Mouse (Mus musculus): ENCODE data around the gene Klf12. TPM values are rescaled to one million over a fixed set of nuclear protein-coding genes. Genes with fewer than 3 reads are reported as not detected.
A peak's percentile ranks its signal among the peaks of the same experiment; 100 is the strongest.

Gene Klf12
- polyA plus RNA-seq, 1 experiment from 2014 or later, result 7.0 TPM

DNA sequence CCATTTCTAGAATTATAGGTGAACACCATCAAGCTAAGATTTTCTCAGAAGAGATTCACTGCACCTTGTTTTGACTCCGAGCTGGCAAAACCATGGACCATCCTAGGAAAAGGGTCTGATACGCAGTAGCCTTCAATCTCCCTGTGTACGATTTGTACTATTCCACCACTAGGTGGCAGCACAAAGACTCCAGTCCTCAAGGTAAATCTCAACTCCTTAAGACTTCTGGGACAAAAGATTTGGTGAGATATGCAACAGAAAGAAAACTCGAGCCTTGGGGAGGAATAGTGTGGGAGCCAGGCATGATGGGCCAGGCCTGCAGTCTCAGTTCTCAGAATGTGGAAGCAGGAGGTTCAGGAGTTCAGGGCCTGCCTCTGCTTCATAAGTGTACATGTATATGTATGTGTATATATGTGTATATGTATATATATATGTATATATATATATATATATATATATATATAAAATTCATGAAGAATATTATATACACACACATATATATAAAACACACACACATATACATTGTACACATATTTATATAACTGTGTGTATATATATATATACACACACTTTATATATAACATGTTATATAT, 274.6 kb downstream of the Klf12 start:
- Histone ChIP-seq H3K27me3 (ENCODE audit: insufficient read depth, low read length) (no peaks in the 10 kb centered on the region), H3K27ac (no peak overlapping the region), H3K4me1 (replicated peaks; ENCODE audit: insufficient read depth, low read length) (no peaks in the 10 kb centered on the region), H3K36me3 (ENCODE audit: insufficient read depth, low read length) (no peaks in the 10 kb centered on the region), H3K9me3 (replicated peaks; ENCODE audit: low read length) (no peaks in the 10 kb centered on the region), H3K4me3 (replicated peaks; ENCODE audit: low read depth, low read length) (no peak overlapping the region), H3K4me2 (ENCODE audit: low read length) (no peak overlapping the region), H3K9ac (ENCODE audit: low read depth, low read length) (no peak overlapping the region)
- DNase-seq (ENCODE audit: low spot score), result peak; percentile 71
- ATAC-seq (replicated peaks; ENCODE audit: low FRiP score, low read depth), result no peak
- TF ChIP-seq CTCF (IDR thresholded peaks at IDR 0.05; ENCODE audit: low read depth), result peak; percentile 85
- 48% methylated on average over 4 of the region's 4 CpGs for WGBS

DNA sequence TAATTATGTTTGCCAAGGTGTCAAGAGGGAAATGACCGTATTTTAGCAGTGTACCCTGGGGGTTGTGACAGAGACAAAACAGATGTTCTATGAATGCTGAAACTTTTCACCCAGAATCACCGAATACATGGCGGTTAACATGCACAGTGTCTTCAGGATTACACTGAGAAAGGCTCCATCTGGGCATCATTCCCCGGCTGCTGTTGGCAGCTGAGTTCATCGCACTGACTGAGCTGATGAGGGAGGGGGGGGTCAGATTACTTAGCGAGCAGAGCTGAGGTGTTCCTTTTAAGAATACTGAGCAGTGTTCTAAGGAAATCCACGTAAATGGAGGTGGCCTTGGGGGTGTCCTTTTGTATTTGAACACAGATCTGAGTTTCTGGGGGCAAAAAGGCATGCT, 301.0 kb downstream of the Klf12 start:
- Histone ChIP-seq H3K4me3 (replicated peaks; ENCODE audit: low read depth, low read length) (no peak overlapping the region), H3K4me2 (ENCODE audit: low read length) (no peak overlapping the region), H3K4me1 (replicated peaks; ENCODE audit: insufficient read depth, low read length) (no peaks in the 10 kb centered on the region), H3K9ac (ENCODE audit: low read depth, low read length) (no peak overlapping the region), H3K36me3 (ENCODE audit: insufficient read depth, low read length) (no peaks in the 10 kb centered on the region), H3K27me3 (ENCODE audit: insufficient read depth, low read length) (no peaks in the 10 kb centered on the region), H3K27ac (no peak overlapping the region), H3K9me3 (replicated peaks; ENCODE audit: low read length) (no peaks in the 10 kb centered on the region)
- TF ChIP-seq CTCF (IDR thresholded peaks at IDR 0.05; ENCODE audit: low read depth), result no peak
- DNase-seq (ENCODE audit: low spot score), result no peak
- WGBS, result 56% methylated on average over 7 of the region's 7 CpGs
- ATAC-seq (replicated peaks; ENCODE audit: low FRiP score, low read depth), result no peak

DNA sequence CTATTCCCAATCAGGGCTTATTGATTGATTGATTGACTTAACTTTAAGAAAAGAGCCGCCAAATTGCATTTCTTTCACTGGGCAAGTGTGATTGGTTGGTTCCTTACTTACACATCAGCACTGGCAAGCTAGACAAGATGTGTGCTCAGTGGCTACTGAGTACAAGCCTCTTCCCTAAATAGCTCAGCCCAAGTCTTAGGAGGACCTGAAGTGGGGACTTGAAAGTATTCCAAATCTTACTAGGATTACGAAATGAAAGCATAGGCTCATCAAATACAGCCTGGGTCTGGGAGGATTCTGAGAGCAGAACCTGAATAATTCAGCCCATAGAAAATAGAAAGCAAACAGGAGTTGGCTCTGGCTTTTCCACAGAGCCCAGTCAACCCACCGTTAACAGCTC, 303.3 kb downstream of the Klf12 start:
- no peak overlapping the region for H3K9ac ChIP-seq (ENCODE audit: low read depth, low read length)
- H3K27ac ChIP-seq, result no peak overlapping the region
- WGBS, result 92% methylated on average over 3 of the region's 3 CpGs
- no peaks in the 10 kb centered on the region for H3K36me3 ChIP-seq (ENCODE audit: insufficient read depth, low read length)
- no peak for TF ChIP-seq CTCF (IDR thresholded peaks at IDR 0.05; ENCODE audit: low read depth)
- H3K4me2 ChIP-seq (ENCODE audit: low read length), result no peak overlapping the region
- no peak overlapping the region for H3K4me3 ChIP-seq (replicated peaks; ENCODE audit: low read depth, low read length)
- H3K4me1 ChIP-seq (replicated peaks; ENCODE audit: insufficient read depth, low read length), result no peaks in the 10 kb centered on the region
- H3K27me3 ChIP-seq (ENCODE audit: insufficient read depth, low read length), result no peaks in the 10 kb centered on the region
- H3K9me3 ChIP-seq (replicated peaks; ENCODE audit: low read length), result no peaks in the 10 kb centered on the region
- DNase-seq (ENCODE audit: low spot score) (no peak), ATAC-seq (replicated peaks; ENCODE audit: low FRiP score, low read depth) (no peak)

DNA sequence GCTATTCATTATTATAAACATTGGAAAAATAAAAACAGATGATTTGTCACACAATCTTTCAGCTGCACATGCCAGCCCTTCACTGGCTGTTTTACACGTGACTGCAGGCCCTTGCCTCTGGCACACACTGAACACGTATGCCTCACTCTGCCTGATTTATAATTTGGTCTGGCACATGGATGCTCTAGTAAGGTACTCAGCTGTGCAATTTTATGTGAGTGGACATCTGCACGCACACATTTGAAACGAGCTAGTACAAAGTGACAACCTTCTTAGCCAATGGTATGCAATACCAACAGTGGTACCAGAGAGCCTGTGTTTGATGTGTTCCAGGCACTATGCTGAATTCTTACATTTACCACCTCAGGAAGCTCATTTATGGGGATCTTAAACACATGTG, 316.6 kb downstream of the Klf12 start:
- WGBS, result 74% methylated on average over 4 of the region's 4 CpGs

DNA sequence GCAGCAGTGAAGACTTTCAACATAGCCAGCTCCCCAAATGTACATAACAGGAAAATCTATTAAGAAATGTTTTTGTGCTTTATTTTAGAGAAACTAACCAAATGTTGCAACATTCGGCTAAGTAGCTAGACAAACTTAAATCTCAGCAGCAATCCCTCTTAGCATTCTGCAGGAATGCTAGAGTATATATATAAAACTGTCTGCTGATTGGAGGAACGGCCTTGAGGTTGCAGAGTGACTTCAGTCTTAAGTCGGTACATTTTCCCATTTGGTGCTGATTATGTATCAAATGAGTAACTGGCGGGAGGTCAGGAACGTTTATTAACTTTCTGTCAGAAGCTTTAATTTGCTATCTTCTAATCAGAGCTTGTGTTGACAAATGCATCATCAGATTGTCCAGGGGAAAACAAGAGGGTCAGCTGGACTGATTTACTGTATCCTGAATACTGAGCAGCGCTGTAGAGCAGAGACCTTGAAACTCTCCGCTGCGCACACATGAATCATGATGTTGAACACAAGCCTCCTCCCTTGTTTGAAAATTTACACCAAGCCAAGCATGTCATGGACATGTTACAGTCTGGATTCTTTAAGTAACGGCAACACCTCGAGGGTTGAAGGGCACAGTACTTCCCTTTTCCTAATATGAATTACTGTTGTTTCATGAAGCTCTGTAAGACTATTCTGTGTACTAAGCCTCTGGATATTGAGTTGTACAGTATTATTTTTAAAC, 323.8 kb downstream of the Klf12 start:
- WGBS, result 46% methylated on average over 10 of the region's 10 CpGs
- no peak for TF ChIP-seq CTCF (IDR thresholded peaks at IDR 0.05; ENCODE audit: low read depth)
- no peak overlapping the region for H3K4me2 ChIP-seq (ENCODE audit: low read length)
- no peaks in the 10 kb centered on the region for H3K36me3 ChIP-seq (ENCODE audit: insufficient read depth, low read length)
- no peak overlapping the region for H3K9ac ChIP-seq (ENCODE audit: low read depth, low read length)
- no peak for ATAC-seq (replicated peaks; ENCODE audit: low FRiP score, low read depth)
- H3K4me3 ChIP-seq (replicated peaks; ENCODE audit: low read depth, low read length), result no peak overlapping the region
- no peak overlapping the region for H3K27ac ChIP-seq
- no peaks in the 10 kb centered on the region for H3K4me1 ChIP-seq (replicated peaks; ENCODE audit: insufficient read depth, low read length)
- no peaks in the 10 kb centered on the region for H3K27me3 ChIP-seq (ENCODE audit: insufficient read depth, low read length)
- DNase-seq (ENCODE audit: low spot score), result peak; percentile 59
- H3K9me3 ChIP-seq (replicated peaks; ENCODE audit: low read length), result no peaks in the 10 kb centered on the region

More for the DNA sequence above, 316.6 kb downstream of the Klf12 start:
- Histone ChIP-seq H3K27me3 (ENCODE audit: insufficient read depth, low read length) (no peaks in the 10 kb centered on the region), H3K9ac (ENCODE audit: low read depth, low read length) (no peak overlapping the region), H3K9me3 (replicated peaks; ENCODE audit: low read length) (no peaks in the 10 kb centered on the region), H3K4me2 (ENCODE audit: low read length) (no peak overlapping the region), H3K4me3 (replicated peaks; ENCODE audit: low read depth, low read length) (no peak overlapping the region), H3K4me1 (replicated peaks; ENCODE audit: insufficient read depth, low read length) (no peaks in the 10 kb centered on the region), H3K27ac (no peak overlapping the region), H3K36me3 (ENCODE audit: insufficient read depth, low read length) (no peaks in the 10 kb centered on the region)
- ATAC-seq (replicated peaks; ENCODE audit: low FRiP score, low read depth), result no peak
- no peak for TF ChIP-seq CTCF (IDR thresholded peaks at IDR 0.05; ENCODE audit: low read depth)
- no peak for DNase-seq (ENCODE audit: low spot score)

DNA sequence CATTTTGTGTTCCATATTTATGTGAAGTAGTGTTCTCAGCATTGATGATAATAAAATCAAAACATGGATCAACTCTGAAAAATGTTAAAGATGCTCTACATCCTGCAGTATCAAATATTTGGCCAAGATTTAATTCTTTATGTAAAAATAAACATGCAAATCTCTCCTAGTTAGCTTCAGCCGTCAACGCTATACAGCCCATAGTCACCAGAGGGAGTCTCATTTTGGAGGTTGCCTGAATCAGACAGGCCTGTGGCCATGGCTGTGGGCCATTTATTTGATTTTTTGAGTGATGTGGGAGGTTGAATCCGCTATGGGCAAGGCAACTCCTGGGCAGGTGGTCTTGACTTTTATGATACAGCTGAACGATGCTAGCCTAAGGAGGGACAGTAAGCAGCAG, 329.3 kb downstream of the Klf12 start:
- no peaks in the 10 kb centered on the region for H3K9me3 ChIP-seq (replicated peaks; ENCODE audit: low read length)
- no peak overlapping the region for H3K4me2 ChIP-seq (ENCODE audit: low read length)
- no peak for DNase-seq (ENCODE audit: low spot score)
- TF ChIP-seq CTCF (IDR thresholded peaks at IDR 0.05; ENCODE audit: low read depth), result 0 out of 2 replicates have a peak, but pooled peaks have one; percentile 32
- no peaks in the 10 kb centered on the region for H3K4me1 ChIP-seq (replicated peaks; ENCODE audit: insufficient read depth, low read length)
- ATAC-seq (replicated peaks; ENCODE audit: low FRiP score, low read depth), result no peak
- H3K36me3 ChIP-seq (ENCODE audit: insufficient read depth, low read length), result no peaks in the 10 kb centered on the region
- WGBS, result 88% methylated on average over 4 of the region's 4 CpGs
- no peaks in the 10 kb centered on the region for H3K27me3 ChIP-seq (ENCODE audit: insufficient read depth, low read length)
- no peak overlapping the region for H3K9ac ChIP-seq (ENCODE audit: low read depth, low read length)
- H3K4me3 ChIP-seq (replicated peaks; ENCODE audit: low read depth, low read length), result no peak overlapping the region
- H3K27ac ChIP-seq, result no peak overlapping the region
